Mouse (Mus musculus) cerebellum, adult 2 months (tissue): ENCODE measurements around the gene Srgap2.

Experiments used
- CTCF ChIP-seq: fragments of 200-500 bp; IDR thresholded peaks from 2 replicates; pipeline ENCODE4 v1.5.1; 2011; ENCODE audit warnings: low read depth, mild to moderate bottlenecking, control low read depth, low read length, moderate library complexity, borderline replicate concordance; ENCODE audit not compliant: insufficient read depth
- POLR2A ChIP-seq: fragments of 200-500 bp; IDR thresholded peaks from 2 replicates; pipeline ENCODE4 v1.6.1; 2011; ENCODE audit warnings: low read length, control low read depth, borderline replicate concordance; ENCODE audit not compliant: insufficient read depth

DNA sequence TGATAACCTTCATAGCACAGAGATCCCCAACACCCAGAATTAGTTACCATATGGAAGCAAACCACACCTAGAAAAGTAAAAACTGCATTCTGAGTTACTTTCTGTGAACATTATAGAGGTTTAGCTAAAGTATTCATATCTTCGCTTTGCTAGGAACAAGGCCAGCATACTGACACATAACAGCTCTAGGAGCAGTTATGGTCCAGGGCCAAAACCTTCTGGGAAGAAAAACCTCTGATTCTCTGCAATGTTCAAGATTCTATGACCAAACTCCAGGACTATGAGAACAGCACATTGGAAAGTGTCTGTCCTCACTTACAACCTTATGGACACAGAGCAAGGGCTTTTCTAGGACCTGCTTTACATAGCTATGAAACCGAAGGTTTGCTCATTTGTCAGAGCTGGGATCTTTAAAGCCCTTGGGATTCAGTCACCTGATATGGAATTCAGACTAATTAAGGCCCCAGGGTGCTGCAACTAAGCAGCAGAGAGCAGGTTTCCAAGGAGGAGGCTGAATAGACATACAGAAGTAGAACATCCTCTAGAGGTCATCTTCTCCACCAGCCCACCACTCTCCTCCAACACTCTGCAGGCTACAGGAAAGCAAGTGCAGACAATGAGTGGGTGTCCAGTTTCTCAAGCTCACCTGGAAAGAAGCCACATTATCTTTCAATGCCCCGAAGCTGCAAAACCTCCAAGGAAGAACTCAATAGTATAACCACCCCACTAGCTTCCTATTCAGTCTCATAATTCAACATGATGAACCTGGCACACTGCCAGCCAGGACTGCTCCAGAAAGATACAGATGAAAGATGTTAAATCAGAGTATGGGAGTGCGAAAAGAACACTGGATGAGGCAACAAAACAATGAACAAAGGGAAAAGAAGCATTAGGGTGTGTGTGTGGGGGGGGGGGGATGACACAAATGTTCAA lies 32.9 kb downstream of the Srgap2 start:
- TF ChIP-seq CTCF (no peak), POLR2A (no peak)
